Mouse (Mus musculus) T-helper 2 cell (primary cell): Measurements from ENCODE around the gene Hoxc9.

Experiments used
- in situ Hi-C: fragments of 300-600 bp; cut with MboI, MseI; formaldehyde crosslinking; loops from one replicate; pipeline ENCODE4 v1.15.1; 2025; ENCODE audit warnings: high pct_unique_total_duplicates

The Hoxc9 gene

GRCm38 (mm10) chr15:103015406-103016166 lies 39.3 kb downstream of the Hoxc9 start:
- in situ Hi-C loops = no loop called here

GRCm38 (mm10) chr15:103018636-103019035 lies 42.4 kb downstream of the Hoxc9 start, which contains the start of gene Hoxc4:
Gene Hoxc4 (plus strand): TSS chr15:103018934.
- in situ Hi-C loops = no loop called here

- in situ Hi-C loops = no loop called here
Measured at GRCm38 (mm10) chr15:103020899-103021418, 44.7 kb downstream of the Hoxc9 start.

DNA sequence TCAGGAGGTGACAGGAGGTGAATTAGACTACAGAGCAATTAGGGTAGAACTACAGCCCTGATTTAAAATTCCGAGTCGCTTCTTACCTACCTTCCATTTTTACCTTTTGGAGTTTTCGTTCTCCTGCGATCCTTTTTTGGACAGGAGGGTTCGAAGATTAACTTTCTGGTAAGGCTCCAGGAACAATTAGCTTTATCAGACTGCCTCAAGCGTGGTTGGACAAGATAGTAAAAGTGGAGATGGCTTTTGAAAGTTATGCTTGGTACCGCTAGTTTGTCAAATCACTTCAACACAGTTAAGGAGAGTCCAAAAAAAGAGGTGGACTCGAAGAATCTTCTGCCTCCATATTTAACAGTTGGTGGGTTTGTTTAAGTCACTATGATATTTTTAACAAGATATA lies 45.3 kb downstream of the Hoxc9 start:
- in situ Hi-C loops = no loop called here

DNA sequence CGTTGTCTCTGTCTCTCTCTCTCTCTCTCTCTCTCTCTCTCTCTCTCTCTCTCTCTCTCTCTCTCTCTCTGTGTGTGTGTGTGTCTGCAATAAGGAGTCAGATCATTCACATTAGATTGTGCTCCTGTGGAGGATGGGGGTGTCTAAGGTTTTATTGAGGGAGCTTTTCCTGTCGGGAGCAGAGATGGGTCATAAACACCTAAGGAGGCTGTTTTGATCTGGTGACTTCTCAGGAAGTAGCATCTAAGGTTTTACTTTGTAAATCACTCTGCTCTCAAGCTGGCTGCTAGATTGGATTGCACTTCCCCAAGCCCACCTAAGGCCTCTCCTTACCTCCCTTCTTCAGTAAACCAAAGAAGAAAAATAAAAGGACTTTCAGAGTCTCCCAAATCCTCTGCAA lies 47.9 kb downstream of the Hoxc9 start:
- in situ Hi-C loops = no loop called here

GRCm38 (mm10) chr15:103027266-103028235 lies 51.3 kb downstream of the Hoxc9 start:
- in situ Hi-C loops = loop anchor here (5.0 kb wide), 1 partner anchor 35 kb away; no protein-coding TSS in a partner anchor

- in situ Hi-C loops = loop anchor here (5.0 kb wide), 1 partner anchor 33 kb away; no protein-coding TSS in a partner anchor
Measured at GRCm38 (mm10) chr15:103028916-103029512, 52.8 kb downstream of the Hoxc9 start.

GRCm38 (mm10) chr15:103030142-103030541 lies 53.9 kb downstream of the Hoxc9 start:
- in situ Hi-C loops = no loop called here

GRCm38 (mm10) chr15:103032167-103032566 lies 55.9 kb downstream of the Hoxc9 start:
- in situ Hi-C loops = no loop called here

- in situ Hi-C loops = no loop called here
Measured at GRCm38 (mm10) chr15:103032646-103033575, 56.7 kb downstream of the Hoxc9 start.

- in situ Hi-C loops = no loop called here
Measured at GRCm38 (mm10) chr15:103034043-103034806, 58.0 kb downstream of the Hoxc9 start.
